Mouse (Mus musculus) hindlimb bud, embryonic 11.5 days (tissue): ENCODE data around the gene Gusb.

ENCODE experiments used
- DNase-seq: peaks from one replicate; pipeline ENCODE4 v3.0.0-alpha.2; 2012; ENCODE audit warnings: low read depth, low spot score; ENCODE audit errors: extremely low spot score

Gene Gusb

DNA sequence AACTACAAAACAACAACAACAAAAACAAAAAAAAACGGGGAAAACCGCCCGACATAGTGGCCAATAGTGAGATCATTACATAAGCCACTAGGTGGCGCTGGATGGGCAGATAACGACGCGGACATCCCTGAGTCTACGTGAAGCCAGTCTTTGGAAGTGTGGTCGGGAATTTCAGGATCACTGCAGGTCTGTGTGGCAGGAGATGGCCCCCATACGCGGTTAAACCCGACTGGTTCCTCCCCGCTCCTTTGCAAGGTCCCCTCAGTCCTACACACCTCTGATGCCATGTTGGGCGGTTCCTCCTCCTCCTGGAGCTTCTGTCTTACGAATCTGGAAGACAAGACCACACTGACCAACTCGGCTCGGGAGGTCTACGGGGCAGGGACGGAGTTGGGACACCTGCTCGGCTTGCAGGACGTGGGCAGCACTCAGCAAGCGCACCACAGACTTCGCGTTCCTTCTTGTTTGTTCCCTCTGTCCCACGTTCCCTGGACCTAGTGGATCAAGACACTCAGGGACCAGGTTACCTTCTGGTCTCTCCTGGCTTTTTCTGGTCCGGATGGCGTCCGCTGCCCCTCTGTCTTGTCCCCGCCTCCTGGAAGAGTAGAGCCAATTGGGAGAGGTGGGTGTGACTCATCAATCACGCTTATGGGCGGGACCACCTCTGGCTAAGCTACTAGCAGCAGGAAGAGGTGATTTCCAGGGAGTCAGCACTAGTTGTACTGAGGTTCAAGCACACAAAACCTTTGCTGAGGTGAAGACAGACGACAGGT is 21.1 kb upstream of the Gusb start:
- peak; percentile 73 for DNase-seq

DNA sequence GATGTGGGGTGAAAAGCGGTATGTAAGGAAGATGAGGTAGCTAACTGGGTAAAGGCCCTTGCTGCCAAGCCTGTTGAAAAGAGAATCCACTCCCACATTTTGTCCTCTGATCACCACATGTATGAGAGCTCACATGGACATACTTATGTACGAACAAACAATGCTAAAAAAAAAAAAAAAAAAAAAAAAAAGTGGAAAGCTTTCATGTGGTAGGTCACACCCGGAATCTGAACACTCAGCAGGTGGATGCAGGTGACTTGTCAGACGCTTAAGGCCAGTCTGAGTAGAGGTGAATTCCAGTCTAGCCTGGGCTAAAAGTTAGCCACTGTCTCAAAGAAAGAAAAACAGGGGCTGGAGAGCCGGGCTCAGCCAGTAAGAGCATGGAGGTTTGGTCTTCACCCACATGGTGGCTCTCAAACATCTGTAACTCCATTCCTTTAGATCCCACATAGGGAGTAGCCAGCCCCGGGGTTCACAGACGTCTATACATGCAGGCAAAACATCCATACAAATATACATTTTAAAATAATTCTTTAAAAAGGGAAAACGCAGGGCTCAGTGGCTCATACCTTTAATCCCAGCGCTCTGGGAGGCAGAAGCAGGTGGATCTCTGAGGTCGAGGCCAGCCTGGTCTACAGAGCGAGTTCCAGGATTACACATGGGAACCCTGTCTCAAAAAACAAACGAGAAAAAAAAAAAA is 20.4 kb upstream of the Gusb start:
- no peak for DNase-seq

DNA sequence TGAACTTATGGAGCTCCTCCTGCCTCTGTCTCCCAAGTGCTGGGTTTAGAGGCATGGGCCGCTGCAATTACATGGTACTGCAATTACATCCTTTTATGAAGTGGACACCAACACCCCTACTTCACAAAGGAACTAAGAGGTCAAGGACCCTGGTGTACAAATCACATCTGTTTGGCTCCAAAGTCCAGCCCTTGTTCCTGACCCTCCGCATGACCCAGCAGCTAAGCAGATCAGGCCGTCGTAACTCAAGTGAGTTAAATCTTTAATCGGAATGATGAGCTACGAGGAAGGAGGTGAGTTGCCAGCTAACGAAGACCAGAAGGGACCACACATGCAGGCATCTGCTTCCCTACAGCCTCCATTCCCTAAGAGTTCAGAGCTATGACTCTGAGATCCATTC is 19.5 kb upstream of the Gusb start:
- no peak for DNase-seq

DNA sequence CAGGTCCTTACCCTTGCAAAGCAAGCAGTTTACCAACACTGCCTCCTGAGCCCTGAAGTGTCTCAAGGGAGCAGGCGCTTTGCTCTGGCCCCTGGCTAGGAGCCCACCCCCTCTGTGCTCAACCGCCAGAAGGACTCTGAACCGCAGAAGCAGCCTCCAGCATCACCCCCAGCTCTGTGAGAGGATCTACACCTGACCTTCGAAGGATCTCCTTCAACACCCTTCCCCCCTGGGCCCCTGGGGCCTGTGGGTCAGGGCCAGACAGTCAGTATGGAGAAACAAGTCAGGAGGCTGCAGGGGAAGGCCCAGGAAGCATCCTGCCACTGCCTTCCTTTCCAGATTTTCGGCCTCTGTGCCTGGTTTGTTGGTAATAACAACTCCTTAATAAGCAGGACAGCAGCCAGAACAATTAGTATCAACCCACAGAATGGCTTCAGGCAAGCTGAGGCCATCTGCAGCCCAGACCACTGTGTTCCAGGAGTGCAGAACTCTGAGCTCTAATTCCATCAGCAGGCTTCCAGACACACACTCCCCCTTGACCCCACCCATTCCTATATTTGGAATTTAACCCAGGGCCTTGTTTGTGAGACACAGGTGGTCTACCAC is 18.6 kb upstream of the Gusb start:
- no peak for DNase-seq

GRCm38 (mm10) chr5:130019461-130019860 is 16.6 kb upstream of the Gusb start:
- no peak for DNase-seq

GRCm38 (mm10) chr5:130015104-130015503 is 12.3 kb upstream of the Gusb start:
- no peak for DNase-seq

DNA sequence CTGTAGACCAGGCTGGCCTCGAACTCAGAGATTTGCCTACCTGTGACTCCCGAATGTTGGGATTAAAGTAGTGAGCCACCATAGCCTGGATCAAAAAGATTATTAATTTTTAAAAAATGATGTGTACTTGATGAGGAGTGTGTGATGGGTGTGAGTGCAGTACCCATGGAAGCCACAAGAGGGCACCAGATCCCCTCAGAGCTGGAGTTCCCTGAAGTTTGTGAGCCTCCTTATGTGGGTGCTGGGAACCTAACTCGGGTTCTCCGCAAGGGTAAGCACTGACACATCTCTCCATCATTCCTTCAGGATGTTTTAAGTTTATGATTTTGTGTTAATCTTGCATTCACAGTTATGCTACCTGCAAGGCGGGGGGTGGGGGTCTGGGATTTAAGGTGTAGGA is 8.1 kb upstream of the Gusb start:
- DNase-seq = no peak

- DNase-seq = no peak
These were observed 6.9 kb upstream of the Gusb start for GRCm38 (mm10) chr5:130009784-130010183.

DNA sequence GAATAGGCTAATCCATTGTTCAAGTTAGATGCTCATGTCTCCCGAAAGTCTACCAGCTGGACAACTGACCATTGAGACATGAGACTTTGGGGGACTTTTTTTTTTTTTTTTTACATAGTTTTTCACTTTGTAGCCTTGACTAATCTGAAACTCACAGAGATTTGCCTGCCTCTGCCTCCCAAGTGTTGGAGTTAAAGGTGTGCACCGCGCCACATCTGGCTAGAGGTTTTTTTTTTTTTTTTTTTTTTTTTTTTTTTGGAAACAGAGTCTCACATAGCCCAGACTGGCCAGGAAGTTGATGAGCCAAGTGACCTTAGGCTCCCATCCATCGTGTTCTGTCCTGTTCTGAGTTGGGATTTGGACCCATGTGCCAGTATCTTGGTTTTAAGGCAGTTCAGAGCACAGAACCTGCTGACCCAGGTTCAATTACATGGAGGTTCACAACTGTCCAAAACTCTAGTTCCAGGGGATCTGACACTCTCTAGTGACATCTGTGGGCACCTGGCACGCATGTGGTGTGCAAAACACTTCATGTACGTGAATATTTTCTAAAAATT is 5.3 kb upstream of the Gusb start:
- no peak for DNase-seq

GRCm38 (mm10) chr5:130007344-130007743 is 4.5 kb upstream of the Gusb start:
- no peak for DNase-seq

- DNase-seq = no peak
These were observed 380 bp upstream of the Gusb start for GRCm38 (mm10) chr5:130003229-130003628.

- no peak for DNase-seq
These were observed 1.4 kb downstream of the Gusb start for GRCm38 (mm10) chr5:130001356-130001987.

- no peak for DNase-seq
These were observed 2.1 kb downstream of the Gusb start for GRCm38 (mm10) chr5:130000735-130001134.

GRCm38 (mm10) chr5:129999097-129999496 is 3.8 kb downstream of the Gusb start:
- DNase-seq = no peak

GRCm38 (mm10) chr5:129997700-129998099 is 5.1 kb downstream of the Gusb start:
- no peak for DNase-seq

DNA sequence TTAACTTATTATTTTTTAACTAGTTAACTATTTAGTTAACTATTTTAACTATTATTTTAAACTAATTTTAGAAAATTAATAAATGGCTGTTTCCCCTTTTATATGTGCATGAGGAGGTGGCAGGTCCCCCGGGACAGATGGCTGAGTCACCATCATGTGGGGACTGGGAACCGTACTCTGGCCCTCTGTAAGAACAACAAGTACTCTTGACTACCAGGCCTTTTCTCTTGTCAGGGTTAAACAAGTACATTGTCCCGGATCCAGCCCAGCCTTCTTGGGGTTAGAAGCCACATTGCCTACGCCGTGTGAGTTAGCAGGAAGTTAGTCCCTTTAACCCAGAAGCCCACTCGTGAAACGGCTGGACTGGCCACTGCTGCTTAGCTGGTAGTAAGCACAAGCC is 7.9 kb downstream of the Gusb start:
- no peak for DNase-seq

- no peak for DNase-seq
These were observed 9.5 kb downstream of the Gusb start for GRCm38 (mm10) chr5:129993374-129993773.

DNA sequence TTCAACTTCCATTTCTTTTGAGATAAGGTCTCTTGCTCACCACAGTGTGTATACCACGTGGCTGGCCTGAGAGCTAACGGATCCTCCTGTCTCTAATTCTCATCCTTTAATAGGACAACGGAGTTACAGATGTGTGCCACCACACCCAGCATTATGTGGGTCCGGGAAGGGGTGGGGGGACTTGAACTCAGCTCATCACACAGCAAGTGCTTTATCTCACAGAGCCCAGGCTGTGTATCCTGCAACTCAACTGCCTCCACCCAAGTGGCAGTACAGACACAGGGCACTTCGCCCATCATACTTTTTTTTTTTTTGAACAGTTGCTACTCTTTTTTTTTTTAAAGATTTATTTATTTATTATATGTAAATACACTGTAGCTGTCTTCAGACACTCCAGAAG is 11.0 kb downstream of the Gusb start:
- no peak for DNase-seq

GRCm38 (mm10) chr5:129989376-129989775 is 13.5 kb downstream of the Gusb start:
- no peak for DNase-seq

- no peak for DNase-seq
These were observed 22.6 kb downstream of the Gusb start for GRCm38 (mm10) chr5:129980216-129980615.

GRCm38 (mm10) chr5:129978608-129979007 is 24.2 kb downstream of the Gusb start:
- no peak for DNase-seq
